Mouse (Mus musculus) thymus, adult 2 months (tissue): ENCODE results near the gene Stat4. TPM values are rescaled to one million over a fixed set of nuclear protein-coding genes. Genes with fewer than 3 reads are reported as not detected.

ENCODE experiments used
- DNase-seq: peaks from one replicate; pipeline ENCODE4 v3.0.0; 2021
- H3K27ac ChIP-seq: fragments of 200-500 bp; 2 replicates; pipeline ENCODE4 v1.5.1; 2012; ENCODE audit warnings: low read length, control low read depth; ENCODE audit not compliant: control insufficient read depth, insufficient read depth
- H3K27me3 ChIP-seq: fragments of 200-500 bp; 2 replicates; pipeline ENCODE4 v1.6.1; 2012; ENCODE audit warnings: mild to moderate bottlenecking, low read length, moderate library complexity, mixed read lengths; ENCODE audit not compliant: control insufficient read depth, insufficient read depth
- H3K36me3 ChIP-seq: fragments of 200-500 bp; 2 replicates; pipeline ENCODE4 v1.6.1; 2012; ENCODE audit warnings: mild to moderate bottlenecking, low read length, moderate library complexity; ENCODE audit not compliant: control insufficient read depth, insufficient read depth
- H3K4me1 ChIP-seq: fragments of 200-500 bp; replicated peaks from 2 replicates; pipeline ENCODE4 v1.6.1; 2012; ENCODE audit warnings: low read length; ENCODE audit not compliant: control insufficient read depth, insufficient read depth
- H3K4me3 ChIP-seq: fragments of 200-500 bp; 2 replicates; pipeline ENCODE4 v1.5.1; 2012; ENCODE audit warnings: mild to moderate bottlenecking, low read length, control low read depth, moderate library complexity; ENCODE audit not compliant: control insufficient read depth, insufficient read depth
- CTCF ChIP-seq: fragments of 200-500 bp; IDR thresholded peaks from 2 replicates; pipeline ENCODE4 v1.5.1; 2012; ENCODE audit warnings: mild to moderate bottlenecking, control low read depth, low read length, moderate library complexity, borderline replicate concordance; ENCODE audit not compliant: control insufficient read depth, poor library complexity, insufficient read depth; ENCODE audit errors: extremely low read depth
- POLR2A ChIP-seq: fragments of 200-500 bp; IDR thresholded peaks from 2 replicates; pipeline ENCODE4 v1.6.1; 2012; ENCODE audit warnings: mild to moderate bottlenecking, low read length, control low read depth, moderate library complexity; ENCODE audit not compliant: control insufficient read depth, poor library complexity, insufficient read depth; ENCODE audit errors: extremely low read depth
- WGBS: fragments of 180-500 bp; shearing (Covaris S2); methylation state at CpG from one replicate; pipeline ENCODE4 v1.1.7; 2018; 5-methylcytosine and 5-hydroxymethylcytosine counted together
- polyA plus RNA-seq: library from polyadenylated mRNA; depleted of rRNA; stranded (reverse); fragments of >200 nt; gene quantifications from 2 replicates; pipeline ENCODE4 v1.2.3, GENCODE M21; 2012

The Stat4 gene
- polyA plus RNA-seq, 1 experiment = 8.8 TPM

DNA sequence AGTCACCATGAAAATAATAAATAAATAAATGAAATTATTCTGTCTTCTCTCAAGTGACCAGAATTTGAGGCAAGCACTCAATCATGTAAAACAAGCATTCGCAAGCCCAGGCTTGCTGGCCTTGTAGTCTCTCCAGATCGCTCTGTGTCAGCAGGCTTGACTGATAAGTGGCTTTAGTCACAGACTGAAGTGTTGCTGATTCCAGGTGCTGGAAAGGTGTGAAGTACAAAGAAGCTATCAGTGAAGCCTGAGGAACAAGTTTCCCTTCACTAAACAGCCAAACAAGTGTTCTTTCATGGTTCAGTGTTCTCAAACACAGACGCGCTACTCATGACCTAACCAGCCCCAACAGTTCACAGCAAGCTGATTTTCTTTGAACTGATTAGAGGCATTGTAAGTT lies 101.7 kb downstream of the Stat4 start:
- no peak for TF ChIP-seq POLR2A
- TF ChIP-seq CTCF = no peak
- H3K27me3 ChIP-seq = no peaks in the 10 kb centered on the region
- no peaks in the 10 kb centered on the region for H3K4me1 ChIP-seq
- WGBS = 96% methylated on average over 4 of the region's 4 CpGs
- H3K27ac ChIP-seq = no peak overlapping the region
- H3K4me3 ChIP-seq = no peak overlapping the region
- no peak for DNase-seq
- no peaks in the 10 kb centered on the region for H3K36me3 ChIP-seq

DNA sequence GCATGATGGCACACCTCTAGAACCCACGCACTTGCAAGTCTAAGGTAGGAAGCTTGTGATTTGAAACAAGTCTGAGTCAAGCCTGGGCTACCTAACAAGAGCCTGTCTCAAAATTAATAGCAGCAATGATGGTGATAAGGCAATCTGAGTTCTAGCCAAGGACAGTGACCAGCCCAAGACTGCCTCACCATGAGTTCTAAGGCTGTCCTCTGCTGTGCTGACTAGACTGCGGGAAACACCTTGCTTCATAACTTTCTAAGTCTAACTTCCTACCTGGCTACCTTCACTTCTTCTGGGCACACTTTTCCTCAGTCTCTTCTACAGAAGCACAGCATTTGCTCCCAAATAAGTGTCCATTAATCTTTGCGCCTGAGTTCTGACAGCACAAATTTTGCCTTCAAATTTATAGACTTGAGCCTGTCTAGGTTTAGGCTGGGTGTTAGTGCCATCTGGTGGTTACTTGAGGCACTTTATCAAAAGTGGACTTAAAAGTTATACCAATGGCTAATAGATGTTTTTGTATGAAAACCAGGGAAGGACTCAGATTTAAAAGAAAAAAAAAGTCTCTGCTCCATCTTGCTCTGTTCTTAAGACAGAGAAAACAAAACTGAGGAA lies 111.8 kb downstream of the Stat4 start:
- no peak for TF ChIP-seq POLR2A
- no peak for TF ChIP-seq CTCF
- Histone ChIP-seq H3K4me1 (no peaks in the 10 kb centered on the region), H3K27me3 (no peaks in the 10 kb centered on the region), H3K4me3 (no peak overlapping the region), H3K36me3 (peaks cover 8% of the 10 kb centered on the region; the same call in 1 of the 2 replicates), H3K27ac (no peak overlapping the region)
- WGBS = 91% methylated on average over 3 of the region's 3 CpGs
- DNase-seq = peak; percentile 51

DNA sequence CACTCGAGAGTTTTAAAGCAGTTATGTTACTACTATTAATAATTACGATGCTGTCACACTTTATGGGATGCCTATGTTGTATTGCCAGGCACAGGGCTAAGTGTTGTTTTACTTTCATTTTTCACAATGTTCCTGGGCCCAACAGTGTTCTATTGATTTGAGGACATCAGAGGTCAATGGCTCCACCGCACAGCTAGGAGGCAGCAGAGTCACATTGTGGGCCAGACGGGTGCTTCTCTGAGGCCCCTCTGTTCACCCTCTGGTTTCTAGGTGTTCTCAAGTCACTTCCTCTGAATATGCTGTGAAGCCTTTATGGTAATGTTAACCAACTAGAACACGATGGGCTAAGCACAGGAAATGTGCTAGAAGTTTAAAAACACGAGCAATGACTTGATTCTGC lies 113.5 kb downstream of the Stat4 start:
- no peak overlapping the region for H3K27ac ChIP-seq
- no peak for TF ChIP-seq CTCF
- TF ChIP-seq POLR2A = no peak
- no peak overlapping the region for H3K4me3 ChIP-seq
- peak; percentile 67 for DNase-seq
- 53% methylated on average over 6 of the region's 6 CpGs for WGBS
- no peaks in the 10 kb centered on the region for H3K27me3 ChIP-seq
- no peaks in the 10 kb centered on the region for H3K4me1 ChIP-seq
- peaks cover 9% of the 10 kb centered on the region for H3K36me3 ChIP-seq

DNA sequence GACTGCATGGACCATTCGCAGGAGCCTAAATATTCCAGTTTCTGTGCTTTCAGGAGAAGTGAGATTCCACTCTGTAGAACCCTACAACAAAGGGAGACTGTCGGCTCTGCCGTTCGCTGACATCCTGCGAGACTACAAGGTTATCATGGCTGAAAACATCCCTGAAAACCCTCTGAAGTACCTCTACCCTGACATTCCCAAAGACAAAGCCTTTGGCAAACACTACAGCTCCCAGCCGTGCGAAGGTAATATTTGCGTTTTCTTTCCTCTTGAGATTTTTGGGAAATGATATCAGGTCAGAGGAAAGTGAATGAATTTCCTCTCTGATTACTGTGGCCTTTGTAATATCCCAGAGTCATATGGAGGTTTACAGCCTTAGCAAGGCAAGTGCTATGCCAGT lies 115.8 kb downstream of the Stat4 start:
- no peaks in the 10 kb centered on the region for H3K27me3 ChIP-seq
- H3K4me1 ChIP-seq = no peaks in the 10 kb centered on the region
- TF ChIP-seq POLR2A = no peak
- 97% methylated on average over 8 of the region's 8 CpGs for WGBS
- DNase-seq = no peak
- no peak overlapping the region for H3K4me3 ChIP-seq
- no peak overlapping the region for H3K27ac ChIP-seq
- peaks cover 13% of the 10 kb centered on the region for H3K36me3 ChIP-seq

DNA sequence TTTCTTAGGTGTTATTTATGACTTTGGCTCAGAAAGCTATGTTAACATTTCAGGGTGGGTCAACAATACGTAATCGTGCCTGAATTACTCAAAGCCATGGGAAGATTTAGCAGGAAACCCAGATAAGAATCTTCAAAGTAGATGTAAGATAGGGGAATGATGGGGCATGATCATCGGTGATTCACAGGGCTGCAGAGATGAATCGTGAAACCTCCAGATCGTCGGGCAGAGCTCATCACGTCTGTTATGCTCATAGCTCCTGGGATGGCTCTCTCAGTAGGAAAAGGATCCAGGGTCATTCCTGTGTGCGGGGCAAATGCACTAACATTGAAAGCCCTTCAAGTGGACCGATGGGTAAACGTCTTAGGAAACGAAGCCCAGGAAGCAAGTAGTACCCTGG lies 120.3 kb downstream of the Stat4 start:
- no peaks in the 10 kb centered on the region for H3K27me3 ChIP-seq
- peaks cover 13% of the 10 kb centered on the region for H3K36me3 ChIP-seq
- DNase-seq = no peak
- no peak overlapping the region for H3K27ac ChIP-seq
- H3K4me1 ChIP-seq = no peaks in the 10 kb centered on the region
- no peak overlapping the region for H3K4me3 ChIP-seq
- WGBS = 96% methylated on average over 11 of the region's 11 CpGs
- TF ChIP-seq POLR2A (no peak), CTCF (no peak)

DNA sequence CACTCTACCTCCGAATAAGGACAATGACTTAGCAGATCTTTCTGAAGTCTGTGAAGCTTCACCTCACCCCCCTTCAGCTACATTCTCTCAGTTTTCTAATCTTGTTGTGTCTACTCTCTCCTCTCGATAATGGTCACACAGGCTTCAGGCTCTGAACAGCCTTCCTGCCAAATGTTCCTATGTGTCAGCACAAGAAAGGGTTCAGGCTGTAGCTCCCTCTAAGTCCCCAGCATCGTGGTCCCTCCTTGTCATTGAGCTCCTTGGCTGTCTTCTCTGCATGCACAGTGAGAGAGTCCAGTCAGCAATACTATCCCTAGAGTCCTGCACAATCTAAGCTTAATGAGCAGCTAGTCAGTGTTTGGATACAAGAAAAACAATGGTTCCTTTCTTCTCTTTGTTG lies 124.3 kb downstream of the Stat4 start:
- H3K4me1 ChIP-seq = no peaks in the 10 kb centered on the region; the same call in 1 of the 2 replicates
- TF ChIP-seq POLR2A = no peak
- no peak for TF ChIP-seq CTCF
- no peak overlapping the region for H3K4me3 ChIP-seq
- no peak overlapping the region for H3K27ac ChIP-seq
- 49% methylated on average over 3 of the region's 3 CpGs for WGBS
- no peaks in the 10 kb centered on the region for H3K27me3 ChIP-seq
- H3K36me3 ChIP-seq = no peaks in the 10 kb centered on the region; the same call in 1 of the 2 replicates
- DNase-seq = no peak

DNA sequence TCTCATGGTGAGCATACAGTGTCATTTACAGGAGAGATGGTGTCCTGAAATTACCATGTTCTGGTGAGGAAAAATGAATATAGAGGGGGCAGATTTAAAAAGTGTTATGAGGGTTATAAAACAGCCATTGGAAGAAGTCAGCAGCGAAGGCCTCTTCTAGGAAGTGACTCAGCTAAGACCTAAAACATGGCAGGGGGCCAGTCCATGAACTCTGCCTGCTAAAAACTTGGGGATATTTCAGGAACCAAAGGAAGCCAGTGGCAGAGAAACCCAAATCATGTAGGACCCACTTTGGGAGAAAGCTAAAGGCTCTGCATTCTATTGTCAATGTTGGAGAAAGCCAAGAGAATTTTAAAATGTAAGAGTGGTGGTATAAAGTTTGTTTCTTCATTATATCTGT lies 125.4 kb downstream of the Stat4 start:
- Histone ChIP-seq H3K4me3 (no peak overlapping the region), H3K36me3 (no peaks in the 10 kb centered on the region), H3K27ac (no peak overlapping the region), H3K27me3 (no peaks in the 10 kb centered on the region), H3K4me1 (peaks cover 2% of the 10 kb centered on the region; the same call in 1 of the 2 replicates)
- no peak for DNase-seq
- TF ChIP-seq POLR2A (no peak), CTCF (no peak)
- WGBS = 78% methylated on average over 1 of the region's 1 CpGs
